Mouse (Mus musculus) CD4-positive, CD25-positive, alpha-beta regulatory T cell, adult 2 months (primary cell): ENCODE data around the gene C1ql4.
"Not testable (repeated sequence)": the region's sequence is repeated elsewhere in the genome, so short reads cannot be mapped to it uniquely, and the experiment has no call there.

ENCODE experiments used
- DNase-seq: peaks from one replicate; pipeline ENCODE4 v3.0.0-alpha.2; 2012; ENCODE audit warnings: low read depth, low spot score

The C1ql4 gene

DNA sequence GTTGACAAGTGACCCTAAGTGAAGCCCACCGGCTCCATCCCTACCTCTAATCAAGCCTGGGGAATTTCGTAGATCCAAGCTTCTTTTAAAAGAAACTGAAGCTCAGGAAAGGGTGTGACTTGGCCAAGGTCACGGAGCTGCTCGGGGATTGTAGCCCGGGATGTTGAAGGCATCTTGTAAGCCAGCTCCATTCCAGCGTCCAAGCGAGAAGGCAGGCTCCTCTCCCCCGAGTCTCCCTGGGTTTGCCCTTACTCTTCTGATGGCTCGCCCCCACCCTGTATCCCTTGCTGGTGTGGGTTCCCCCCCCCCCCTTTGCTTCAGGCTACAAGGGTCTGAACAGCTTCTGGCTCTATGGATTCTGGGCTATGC, 10.9 kb upstream of the C1ql4 start:
- DNase-seq: no peak

DNA sequence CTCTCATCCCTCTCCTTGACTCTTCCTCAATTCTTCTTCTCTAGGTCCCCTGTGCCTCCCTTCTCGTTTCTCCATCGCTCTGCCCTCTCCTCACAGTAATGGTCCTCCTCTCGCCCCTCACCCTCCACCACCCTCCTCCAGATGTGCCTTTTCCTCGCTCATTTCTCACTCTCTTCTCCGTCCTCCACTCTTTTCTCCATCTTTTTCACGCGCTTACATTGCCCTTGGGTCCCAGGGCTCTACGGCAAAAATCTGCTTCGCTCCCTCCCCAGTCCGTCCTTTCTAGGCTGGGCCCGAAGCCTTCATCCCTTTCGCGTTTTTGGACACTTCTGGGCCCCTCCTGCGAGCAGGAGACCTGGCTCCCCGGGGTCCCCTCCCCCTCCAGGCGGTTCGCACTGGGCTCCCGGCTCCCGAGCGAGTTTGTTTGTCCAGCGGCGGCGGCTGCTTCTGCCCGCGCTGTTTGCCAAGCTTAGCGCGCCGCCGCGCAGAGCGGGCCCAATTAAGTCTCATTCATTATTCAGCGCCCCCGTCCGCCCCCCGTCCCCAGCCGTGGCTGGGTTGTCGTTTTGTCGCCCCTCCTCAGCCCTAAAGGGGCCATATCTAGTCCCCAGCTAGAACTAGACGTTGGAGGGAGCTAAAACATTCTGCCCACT, 10.3 kb upstream of the C1ql4 start:
- peak; percentile 15 for DNase-seq

DNA sequence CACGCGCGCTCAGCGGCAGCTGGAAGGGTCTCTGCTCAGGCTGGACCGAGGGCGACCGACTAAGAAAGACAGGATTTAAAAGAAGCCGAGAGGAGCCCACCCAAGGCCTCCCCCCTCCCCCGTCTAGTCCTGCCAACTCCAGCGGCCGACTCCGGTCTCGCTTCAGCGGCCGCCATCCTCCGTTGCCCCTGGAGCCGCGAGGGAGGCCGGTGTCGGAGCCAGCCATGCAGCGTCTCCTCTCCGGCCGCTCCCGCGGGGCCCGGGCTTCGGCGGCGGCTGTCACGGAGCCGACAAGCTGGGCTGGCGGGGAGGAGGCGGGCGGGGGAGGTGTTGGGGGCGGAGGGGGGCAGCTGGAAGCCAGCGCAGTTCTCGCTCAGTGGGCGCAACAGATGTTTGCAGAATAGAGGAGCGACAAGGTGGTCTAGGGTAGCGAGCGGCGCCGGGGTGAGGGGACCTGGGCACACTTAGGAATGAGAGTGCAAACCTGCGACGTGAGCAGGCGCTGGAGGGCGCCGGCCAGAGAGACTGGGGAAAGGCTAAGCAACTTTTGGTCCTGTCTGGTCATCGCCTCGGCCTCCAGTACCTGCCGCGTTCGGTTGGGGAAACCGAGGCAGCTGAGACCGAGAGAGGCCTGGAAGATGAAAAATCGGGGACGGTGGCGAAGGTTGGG, 9.3 kb upstream of the C1ql4 start:
- DNase-seq: peak; percentile 34

DNA sequence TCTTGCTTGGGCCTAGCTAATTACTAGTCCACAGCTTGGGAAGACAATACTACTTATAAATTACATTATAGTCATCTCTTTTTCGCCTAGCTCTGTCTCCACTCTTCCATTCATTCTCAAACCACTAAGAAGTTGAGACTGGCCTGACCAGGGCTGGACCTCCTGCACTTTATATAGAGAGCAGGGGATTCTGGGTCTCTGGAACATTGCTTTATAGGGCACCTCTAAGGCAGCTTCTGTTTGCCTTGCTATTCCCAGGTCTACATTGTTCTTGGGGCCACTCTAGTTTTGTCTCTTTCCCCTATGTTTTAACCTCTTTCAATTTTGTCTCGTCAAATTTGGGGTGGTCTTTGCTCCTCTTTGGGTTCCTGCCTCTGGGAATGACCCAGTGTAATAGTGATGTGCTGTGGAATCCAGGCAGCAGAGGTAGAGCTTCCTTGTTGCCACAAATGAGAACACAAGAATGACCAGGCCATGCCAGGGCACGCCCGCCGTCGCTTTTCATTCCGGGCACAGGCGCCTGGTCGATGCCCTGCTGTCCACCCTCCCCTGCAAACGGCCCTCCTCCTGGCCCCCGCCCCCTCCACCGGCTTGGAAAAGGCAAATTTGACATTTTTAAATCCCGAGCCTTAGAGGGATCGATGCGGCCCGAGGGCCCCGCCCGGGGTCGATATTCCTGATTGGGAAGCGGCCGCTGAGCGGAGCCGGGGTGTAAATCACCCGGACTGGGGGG, 8.6 kb upstream of the C1ql4 start:
- no peak for DNase-seq

DNA sequence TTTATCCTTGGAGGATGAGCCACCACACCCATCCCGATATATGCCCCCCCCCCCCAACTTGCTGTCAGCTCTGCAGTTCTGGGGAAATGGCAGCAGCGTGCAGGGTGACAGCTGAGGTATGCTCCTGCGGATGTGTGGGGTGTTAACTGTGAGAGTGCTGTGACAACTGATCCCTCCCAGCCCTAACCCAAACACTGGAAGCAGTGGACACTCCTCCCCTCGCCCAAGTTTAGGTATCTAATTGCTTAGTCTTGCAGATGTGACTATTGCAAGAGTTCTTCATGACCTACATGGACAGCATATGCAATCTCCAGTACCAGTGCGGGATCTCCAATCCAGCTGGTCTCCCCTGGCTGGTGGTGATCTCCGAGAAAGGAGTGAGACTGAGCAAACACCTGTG, 7.7 kb upstream of the C1ql4 start:
- no peak for DNase-seq

DNA sequence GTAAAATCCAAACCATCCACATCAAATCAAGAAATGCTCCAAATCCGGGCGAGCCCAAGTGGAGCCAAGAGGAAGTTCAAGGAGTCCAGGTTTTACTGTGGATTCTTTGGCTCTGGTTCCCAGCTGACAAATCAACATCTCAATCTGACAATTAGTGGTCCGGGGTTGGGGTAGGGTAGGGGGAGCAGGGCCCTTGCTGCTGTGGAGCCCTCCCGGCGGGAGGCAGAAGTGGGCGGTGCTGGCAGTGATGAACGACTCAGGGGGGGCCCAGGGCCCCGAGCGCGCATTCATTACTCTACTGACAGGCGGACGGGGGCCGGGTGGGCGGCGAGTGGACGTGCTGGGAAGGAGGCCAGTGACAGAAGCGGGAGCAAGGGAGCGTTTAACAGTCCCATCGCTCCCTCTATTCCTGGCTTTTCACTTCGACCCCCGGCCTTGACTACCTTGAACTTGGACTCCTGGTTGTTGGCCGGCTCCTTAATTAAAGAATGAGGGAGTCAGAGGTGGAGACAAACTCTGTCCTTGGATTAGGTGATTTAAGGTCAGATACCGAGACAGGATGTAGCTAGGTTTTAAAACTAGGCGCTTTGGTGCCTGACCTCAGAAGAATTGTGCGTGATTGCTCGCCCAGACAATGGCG, 7.1 kb upstream of the C1ql4 start:
- DNase-seq: no peak

DNA sequence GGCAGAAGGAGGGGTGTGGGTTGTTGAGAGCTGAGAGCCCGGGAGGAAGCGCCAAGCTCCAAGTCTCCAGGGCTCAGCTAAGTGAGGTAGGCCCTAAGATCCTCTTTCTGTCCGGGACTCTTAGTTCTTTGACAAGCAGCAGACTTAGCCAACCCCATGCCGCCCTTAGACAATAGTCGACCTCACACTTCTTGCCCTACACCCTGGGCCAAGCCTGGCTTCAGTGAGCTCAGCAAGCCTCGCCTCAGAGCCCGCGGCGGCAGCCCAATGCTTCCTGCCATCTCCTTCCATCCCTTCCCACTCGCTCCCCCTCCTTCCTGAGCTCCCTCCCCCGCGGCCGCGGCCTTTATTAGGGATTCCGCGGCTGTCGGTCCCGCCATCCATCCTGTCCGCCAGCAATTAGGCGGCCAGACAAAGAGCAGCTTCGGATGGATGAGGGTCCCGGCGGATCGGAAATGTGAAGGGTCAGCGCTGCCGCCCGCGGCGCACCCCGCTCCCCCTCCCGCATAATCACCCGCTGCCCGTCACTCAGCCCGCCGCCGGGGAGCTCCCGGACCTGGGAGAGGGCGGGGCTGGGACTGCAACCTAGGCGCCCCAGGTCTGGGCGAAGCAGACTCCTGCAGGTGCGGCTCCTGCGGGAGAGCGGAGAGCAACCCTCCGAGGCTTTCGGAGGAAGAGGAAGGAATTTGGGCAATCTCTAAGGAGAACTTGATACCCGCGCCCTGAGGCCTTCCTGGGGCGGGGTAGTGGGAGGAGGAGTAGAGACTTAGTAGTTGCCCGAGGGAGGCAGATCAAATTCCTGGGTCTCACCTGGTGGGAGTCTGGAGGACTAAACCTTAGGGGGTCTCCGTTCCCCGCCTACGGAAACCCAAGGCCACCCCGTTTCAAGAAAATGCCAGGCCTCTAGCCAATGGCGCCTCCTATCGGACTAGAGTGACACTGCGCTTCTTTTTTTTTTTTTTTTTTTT, 6.0 kb upstream of the C1ql4 start:
- DNase-seq: peak; percentile 53

DNA sequence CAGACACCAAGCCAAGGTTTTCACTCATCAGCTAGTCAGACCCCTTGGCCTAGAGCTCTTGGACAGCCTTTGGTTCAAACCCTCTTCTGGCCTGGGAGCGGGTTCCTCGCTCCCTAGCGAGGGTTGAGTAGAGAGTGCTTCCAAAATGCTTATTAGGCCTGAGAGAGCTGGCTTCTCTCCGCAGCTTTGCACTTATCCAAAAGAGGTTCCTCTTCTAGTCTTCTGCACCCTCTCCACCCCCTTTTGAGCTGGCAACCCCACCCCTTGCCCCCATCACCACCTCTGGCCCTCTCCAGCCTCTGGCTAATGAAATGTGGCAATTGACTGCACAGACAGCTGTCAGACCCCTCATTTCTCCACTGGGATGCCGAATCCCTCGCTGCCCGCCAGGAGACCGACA, 5.3 kb upstream of the C1ql4 start, which contains the start of gene Dnajc22:
Dnajc22 (plus strand) TSS at position 301 of the 400 bp plus-strand sequence.
- DNase-seq: no peak

DNA sequence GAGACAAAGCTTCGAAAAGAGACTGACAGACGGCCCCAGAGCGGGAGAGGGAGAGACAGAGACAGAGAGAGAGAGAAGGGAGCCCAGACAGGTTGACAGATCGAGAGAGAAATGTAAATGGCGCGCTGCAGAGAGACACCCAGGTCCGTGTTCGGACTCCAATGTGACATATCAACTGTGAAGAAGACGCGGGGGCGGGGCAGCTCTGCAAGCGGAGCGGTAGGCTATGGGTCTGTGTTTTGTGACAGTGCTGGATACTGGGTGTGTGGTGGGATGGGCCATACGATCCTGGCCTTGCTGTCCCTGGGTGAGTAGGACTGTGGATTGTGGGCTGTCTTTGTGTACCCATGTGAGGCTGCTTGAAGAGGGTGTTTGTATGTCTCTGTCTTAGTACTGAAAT, 1.5 kb upstream of the C1ql4 start:
- DNase-seq: peak; percentile 29

DNA sequence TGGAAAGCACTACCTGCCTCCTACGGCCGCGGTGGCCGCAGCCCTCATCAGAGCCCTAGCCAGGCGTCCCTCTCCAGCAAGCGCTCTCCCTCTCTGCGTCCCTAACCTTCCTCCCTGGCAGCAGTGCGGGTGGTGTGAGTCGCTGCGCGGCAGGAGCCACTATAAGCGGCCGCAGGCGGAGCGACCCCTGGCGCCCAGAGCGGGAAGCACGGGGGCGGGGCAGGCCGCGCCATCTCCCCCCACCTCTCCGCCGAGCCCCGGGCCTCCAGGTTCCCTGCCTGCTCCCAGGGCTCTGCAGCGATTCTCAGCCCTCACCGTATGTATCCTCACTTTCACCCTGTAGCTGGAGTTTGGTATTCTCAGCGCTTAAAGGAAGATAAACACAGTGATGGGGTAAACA, 675 bp upstream of the C1ql4 start:
- peak; percentile 91 for DNase-seq

DNA sequence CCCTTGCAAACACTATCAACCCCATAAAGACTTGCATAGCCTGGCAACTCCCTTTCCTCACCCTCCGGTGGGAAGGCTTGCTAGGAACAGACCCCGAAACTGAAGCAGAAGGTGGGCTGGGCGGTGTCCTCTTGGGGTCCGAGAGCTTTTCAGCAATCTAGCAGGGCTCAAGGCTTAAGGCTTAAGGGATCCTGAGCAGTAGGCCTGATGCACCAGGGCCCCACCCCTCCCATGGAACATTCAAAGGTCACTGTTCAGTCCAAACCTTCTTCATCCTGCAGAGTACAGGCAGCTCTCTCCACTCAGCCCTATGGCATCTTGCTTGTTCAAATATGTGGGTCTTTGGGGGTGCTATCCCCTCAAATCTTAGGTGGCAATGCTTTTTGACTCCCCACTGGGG, 1.6 kb downstream of the C1ql4 start:
- no peak for DNase-seq

DNA sequence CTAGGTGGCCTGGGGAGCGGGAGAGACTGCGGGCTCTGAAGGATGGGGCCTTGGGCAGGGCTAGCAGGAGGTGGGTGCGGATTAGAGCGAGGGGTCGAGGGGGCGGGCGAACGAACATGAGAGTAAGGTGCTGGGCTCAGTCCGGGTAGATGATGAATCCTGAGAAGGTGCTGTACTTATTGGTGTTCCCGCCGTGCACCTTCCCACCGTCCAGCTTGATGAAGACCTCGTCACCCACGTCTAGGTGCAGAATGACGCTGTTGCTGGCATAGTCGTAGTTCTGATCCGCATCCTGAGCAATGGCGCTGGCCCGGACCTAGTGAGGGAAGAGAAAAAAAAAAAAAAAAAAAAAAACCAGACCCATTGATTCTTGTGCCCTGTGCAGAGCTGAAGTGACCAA, 3.0 kb downstream of the C1ql4 start:
- DNase-seq: no peak

DNA sequence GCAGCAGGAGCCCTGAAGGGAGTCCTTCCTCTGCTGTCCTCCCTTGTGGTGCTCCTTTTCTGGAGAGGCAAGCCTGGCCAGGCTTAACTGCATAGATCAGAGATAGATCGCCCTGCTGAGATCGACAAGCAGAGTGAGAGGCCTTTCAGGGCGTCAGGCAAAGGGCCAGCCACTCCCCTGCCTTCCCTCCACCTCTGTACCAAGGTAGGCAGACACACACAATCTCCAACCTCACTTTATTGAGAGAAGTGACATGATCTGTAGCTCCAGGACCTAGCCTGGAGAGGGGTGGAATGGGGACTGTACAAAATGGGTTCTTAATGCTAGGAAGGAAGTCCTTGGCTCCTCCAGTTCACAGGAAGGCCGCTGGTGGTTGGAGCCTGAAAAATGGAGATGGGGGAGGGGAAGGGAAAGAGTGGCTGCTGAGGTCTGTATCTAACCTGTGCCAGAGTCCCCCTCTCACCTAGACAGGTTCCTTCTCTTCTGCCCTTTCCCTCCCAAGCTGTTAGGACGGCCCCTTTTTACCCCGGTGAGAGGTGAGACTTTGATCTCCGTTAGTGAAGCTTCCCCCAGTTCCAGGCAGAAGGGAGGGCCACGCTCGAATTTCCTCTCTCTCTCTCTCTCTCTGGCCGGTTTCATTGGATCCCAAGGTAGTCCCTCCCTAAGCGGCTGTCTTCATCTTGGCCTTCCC, 3.6 kb downstream of the C1ql4 start:
- DNase-seq: no peak

DNA sequence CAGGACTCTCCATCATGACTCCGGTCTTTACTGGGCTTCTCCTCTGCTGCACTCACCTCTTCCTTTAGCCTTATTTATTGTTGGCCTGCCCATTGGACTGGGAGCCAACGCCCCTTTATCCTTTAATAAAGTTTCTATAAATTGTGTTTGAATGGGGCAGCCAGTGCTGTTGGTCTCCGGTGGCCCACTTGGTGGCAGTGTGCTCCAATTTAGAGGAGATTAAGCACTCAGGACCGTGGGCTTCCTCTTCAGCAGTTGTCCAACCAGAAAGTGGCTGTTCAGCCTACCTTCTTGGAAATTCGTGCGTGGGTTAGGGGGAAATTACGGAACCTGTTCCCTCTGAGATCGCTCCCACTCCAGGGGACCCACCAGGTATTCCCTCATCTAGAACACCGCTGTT, 4.4 kb downstream of the C1ql4 start:
- DNase-seq: peak; percentile 70

DNA sequence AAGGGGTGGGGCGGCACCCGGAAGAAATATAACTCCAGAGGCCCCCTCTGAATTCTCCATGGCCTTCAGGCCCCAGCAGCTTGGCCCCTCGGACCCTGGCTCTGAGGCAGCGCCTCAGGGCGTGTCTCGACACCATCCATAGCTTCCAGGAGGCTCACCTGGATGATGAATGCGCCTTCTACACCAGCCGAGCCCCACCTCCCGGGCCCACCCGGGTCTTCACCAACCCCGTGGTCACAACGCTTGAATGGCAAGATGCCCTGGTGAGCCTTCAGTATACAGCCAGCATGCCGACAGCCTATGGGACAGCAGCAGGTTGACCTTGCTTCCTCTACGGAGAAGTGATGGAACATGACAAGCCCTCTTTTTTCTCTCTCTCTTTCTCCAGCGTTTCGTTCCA, 4.8 kb downstream of the C1ql4 start:
- no peak for DNase-seq

DNA sequence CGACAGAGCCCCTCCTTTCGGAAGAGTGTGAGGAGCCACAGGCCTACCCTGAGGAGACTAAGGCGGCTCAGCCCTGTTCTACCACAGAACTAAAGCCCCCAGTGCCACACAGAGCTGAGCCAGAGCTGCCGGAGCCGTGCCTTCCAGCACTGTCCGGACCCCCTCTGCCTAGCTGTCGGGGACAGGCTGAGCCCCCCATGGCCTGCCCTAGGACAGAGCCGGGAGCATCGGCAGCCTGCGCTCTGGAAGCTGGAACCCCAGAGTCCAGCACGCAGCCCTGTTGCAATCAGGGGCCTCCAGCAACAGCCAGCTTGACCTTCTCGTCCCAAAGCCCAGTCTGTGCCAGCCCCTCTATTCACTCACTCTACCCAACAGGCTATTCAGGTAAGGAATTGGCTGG, 5.3 kb downstream of the C1ql4 start:
- DNase-seq: no peak

DNA sequence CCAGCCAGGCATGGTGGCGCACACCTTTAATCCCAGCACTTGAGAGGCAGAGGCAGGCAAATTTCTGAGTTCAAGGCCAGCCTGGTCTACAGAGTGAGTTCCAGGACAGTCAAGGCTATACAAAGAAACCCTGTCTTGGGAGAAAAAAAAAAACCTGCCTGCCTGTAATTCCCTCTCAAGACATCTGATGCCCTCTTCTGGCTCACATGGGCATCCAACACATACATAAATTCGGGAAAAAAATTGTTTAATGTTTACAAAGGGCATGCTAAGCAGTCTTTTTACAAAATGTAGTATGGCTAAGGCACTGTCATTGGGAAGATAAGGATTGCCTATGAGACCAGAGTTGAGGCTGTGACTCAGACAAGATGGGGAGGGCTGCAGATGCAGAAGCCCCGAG, 7.8 kb downstream of the C1ql4 start:
- DNase-seq: no peak

DNA sequence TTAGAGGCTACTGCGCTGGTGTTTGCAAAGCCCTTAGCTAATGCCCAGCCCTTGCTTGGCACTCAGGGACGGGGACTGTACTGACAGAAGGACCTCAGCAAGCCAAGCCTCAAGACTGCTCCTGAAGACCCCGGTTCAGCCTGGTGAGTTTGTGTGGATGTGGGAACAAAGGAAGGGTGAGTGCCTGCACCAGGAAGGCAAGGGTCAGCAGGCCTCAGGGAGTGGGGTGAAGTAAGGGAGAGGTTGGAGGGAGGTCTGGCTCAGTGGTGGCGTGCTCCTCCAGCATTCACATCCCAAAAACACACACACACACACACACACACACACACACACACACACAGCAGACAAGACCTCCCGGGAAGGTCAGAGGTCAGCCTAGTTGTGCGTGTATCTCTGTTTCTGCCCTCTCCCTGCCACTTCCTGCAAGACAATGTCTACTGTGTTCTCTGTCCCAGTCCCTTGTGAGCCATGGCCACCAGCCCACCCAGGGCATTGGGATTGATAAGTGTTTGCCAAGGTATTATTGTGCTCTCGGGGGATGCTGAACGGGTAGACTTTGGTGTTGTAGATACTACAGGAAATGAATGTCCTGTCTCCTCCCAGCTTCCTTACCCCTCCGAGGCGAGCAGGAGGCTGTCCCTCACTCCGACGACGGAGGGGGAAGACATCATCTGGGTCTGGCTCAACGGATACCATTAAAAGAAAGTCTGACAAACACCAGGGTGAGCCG, 9.3 kb downstream of the C1ql4 start:
- no peak for DNase-seq

DNA sequence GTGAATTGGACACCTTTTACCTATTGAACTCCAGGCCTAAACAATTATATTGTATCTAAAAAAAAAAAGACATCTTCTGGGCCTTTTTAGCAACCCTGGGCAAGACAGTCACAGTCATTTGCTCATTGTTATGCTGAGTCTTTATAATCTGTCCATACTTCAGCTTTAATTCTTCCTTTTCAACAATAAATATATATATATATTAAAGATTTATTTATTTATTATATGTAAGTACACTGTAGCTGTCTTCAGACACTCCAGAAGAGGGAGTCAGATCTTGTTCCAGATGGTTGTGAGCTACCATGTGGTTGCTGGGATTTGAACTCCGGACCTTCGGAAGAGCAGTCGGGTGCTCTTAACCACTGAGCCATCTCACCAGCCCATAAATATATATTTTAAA, 11.6 kb downstream of the C1ql4 start:
- not testable (repeated sequence) for DNase-seq
